Mouse (Mus musculus): ENCODE measurements around the gene Serpinb5.

- TF ChIP-seq CTCF (IDR thresholded peaks at IDR 0.05; ENCODE audit: insufficient read depth, low read depth, low read length) (no peak), POLR2A (IDR thresholded peaks at IDR 0.05; ENCODE audit: insufficient read depth, low read depth, low read length) (no peak)
Measured at GRCm38 (mm10) chr1:106876147-106876546, 15.2 kb downstream of the Serpinb5 start.

All from olfactory bulb, adult 2 months (tissue).